Mouse (Mus musculus) heart, adult 2 months (tissue): Measurements from ENCODE around the gene Fabp7.

Experiments
- CTCF ChIP-seq: fragments of 200-600 bp; IDR thresholded peaks from 2 replicates; pipeline ENCODE4 v1.8.1; 2022; ENCODE audit warnings: antibody characterized with exemption, mild to moderate bottlenecking, moderate library complexity
- EP300 ChIP-seq: fragments of 200-500 bp; IDR thresholded peaks from 2 replicates; pipeline ENCODE4 v1.6.1; 2011; ENCODE audit warnings: low read depth, low read length, control low read depth; ENCODE audit not compliant: insufficient read depth

- TF ChIP-seq CTCF (no peak), EP300 (no peak)
These were observed 31.3 kb upstream of the Fabp7 start for GRCm38 (mm10) chr10:57753343-57753742.
